Mouse (Mus musculus): Measurements from ENCODE around the gene Atrnl1.

DNA sequence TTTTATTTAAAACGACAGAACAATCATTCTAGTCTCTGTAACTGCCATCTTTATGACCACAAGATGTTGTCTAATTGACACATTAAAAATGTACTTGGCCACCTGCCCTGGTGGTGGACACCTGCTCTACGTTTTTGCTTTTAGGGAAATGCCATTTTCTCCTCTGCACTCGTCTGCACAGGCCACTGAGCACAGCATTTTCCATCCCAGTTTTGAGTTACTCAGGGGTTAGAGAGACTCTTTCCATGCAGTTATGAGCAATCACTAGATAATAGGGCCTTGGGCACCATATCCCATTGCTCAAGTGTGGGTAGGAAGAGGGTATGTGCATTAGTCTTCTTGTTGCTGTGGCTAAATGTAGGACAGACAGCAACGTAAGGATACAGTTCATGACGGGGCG is 41.8 kb upstream of the Atrnl1 start:
- TF ChIP-seq CTCF (IDR thresholded peaks at IDR 0.05; ENCODE audit: insufficient read depth, low read depth, low read length), result no peak
- no peak for TF ChIP-seq POLR2A (IDR thresholded peaks at IDR 0.05; ENCODE audit: insufficient read depth, low read depth, low read length)
